Mouse (Mus musculus): ENCODE data around the gene Pawr.

- TF ChIP-seq POLR2A (IDR thresholded peaks at IDR 0.05; ENCODE audit: control insufficient read depth, extremely low read depth, insufficient read depth, low read length, poor library complexity) (no peak), CTCF (IDR thresholded peaks at IDR 0.05; ENCODE audit: borderline replicate concordance, control insufficient read depth, extremely low read depth, insufficient read depth, low read length, poor library complexity) (no peak)
Observed at GRCm38 (mm10) chr10:108360801-108361200, 28.9 kb downstream of the Pawr start.

Measured in thymus, adult 2 months (tissue).